Mouse (Mus musculus) heart, postnatal 10 days (tissue): ENCODE data around the gene Arhgap10. TPM values are rescaled to one million over a fixed set of nuclear protein-coding genes. Genes with fewer than 3 reads are reported as not detected.

Experiments
- DNase-seq, 2 experiments: peaks; one replicate each; pipeline ENCODE4 v3.0.0; 2021
- intact Hi-C: fragments of 180-260 bp; cut with DNase I; formaldehyde crosslinking; loops from one replicate; pipeline ENCODE4 v1.15.1; 2025
- total RNA-seq, 2 experiments: library from RNA; stranded (reverse); gene quantifications; 2 replicates each; pipeline ENCODE4 v1.2.3; 2021

Arhgap10 gene
- total RNA-seq, 2 experiments from 2014 or later, result 54.5 to 54.6 TPM

- intact Hi-C loops, result no loop called here
These were observed 28.5 kb downstream of the Arhgap10 start for GRCm38 (mm10) chr8:77489235-77489634.

DNA sequence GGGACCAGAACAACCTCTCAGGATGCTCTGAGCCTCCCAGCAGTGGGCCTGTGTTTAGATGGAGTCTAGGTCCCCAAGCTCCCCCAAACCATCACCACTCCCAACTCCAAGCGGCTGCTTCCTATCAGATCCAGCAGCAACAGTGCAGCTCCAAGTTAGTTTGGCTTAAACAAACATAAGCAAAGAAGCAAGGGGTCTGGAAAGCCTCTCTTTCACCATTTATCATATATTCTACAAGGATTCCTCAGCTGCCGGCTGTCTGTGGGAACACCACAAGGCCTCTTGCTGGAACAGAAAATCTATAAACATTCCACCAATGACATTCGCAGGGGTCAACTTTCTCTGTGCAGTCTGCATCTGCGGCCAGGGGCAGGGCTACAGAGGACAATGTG, 29.5 kb downstream of the Arhgap10 start:
- no peak for DNase-seq
- intact Hi-C loops, result no loop called here

More at GRCm38 (mm10) chr8:77489235-77489634, 28.5 kb downstream of the Arhgap10 start:
- DNase-seq, result no peak

DNA sequence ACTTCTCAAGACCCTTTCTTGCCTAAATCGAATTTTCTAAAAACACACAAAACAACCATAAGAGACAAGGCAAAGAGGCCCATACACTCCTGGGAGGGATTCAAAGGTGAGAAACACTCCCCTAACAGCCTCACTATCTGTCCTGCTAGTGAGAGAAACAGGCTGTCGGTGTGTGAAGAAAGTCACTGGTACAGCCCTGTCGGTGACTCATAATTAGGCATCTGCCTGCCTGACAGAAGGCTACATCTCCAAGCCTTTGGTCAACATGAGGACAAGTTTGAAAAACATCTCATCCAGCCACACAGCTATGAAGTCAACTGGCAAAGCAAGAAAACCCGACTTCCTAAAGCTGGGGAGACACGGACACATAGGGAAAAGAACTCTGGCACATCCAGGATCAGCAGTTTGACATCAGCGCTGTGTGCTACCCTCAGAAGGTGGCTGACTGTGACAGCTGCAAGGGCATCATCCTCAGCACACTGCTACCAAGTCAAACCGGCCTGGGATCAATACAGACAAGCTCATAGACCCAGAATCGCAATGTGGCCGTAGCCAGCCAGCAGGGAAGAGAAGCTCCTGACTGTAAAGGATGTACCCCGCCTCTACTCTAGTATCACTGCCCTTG, 30.1 kb downstream of the Arhgap10 start:
- DNase-seq, result peak; percentile 44 to 62
- intact Hi-C loops, result no loop called here

GRCm38 (mm10) chr8:77486749-77487148, 31.0 kb downstream of the Arhgap10 start:
- intact Hi-C loops, result no loop called here
- no peak for DNase-seq

DNA sequence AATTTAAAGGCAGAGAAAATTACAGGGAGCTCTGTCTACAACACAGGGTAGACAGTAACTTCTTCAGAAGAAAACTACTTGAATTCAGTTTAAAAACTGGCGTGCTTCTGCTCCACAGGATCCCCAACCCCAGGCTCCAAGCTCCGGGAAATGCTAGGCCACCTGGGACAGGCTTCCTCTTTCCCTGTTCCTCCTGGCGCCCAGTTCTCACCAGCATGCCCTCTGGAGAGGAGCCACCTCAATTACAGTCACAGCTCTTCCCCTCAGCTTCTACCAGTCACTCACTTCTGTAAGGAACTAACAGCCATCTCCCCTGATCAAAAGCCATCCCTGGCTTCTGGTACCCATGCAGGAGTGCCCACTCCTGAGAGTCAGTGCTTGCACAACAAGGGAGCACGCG, 32.9 kb downstream of the Arhgap10 start:
- DNase-seq, result peak in 1 of 2 experiments; percentile 53
- intact Hi-C loops, result loop anchor here (5.0 kb wide), 1 partner anchor 32 kb away; the partner anchor contains the start of gene Arhgap10

GRCm38 (mm10) chr8:77484266-77484665, 33.5 kb downstream of the Arhgap10 start:
- DNase-seq, result no peak
- intact Hi-C loops, result loop anchor here (5.0 kb wide), 1 partner anchor 33 kb away; the partner anchor contains the start of gene Arhgap10

GRCm38 (mm10) chr8:77483676-77484075, 34.1 kb downstream of the Arhgap10 start:
- intact Hi-C loops, result loop anchor here (5.0 kb wide), 1 partner anchor 34 kb away; the partner anchor contains the start of gene Arhgap10
- no peak for DNase-seq

DNA sequence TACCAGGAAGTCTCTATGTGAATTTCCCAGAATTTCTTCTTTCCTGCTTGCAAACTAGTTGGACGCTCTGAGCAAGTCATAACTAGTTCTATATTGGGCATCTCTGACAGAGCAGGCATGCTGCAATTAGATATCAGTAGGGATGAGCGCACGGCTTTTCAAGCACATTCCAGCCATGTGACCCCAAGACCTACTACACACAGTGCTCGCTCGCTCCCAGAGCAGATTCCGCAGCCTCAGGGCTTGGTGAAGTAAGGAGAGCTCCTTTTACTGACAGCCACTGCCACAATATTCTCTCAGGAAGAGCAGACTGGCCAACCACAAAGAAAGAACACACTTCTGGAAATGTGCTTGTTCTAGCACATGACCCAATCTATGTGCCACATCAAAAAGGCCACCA, 36.0 kb downstream of the Arhgap10 start:
- peak; percentile 43 to 62 for DNase-seq
- intact Hi-C loops, result loop anchor here (5.0 kb wide), 1 partner anchor 36 kb away; the partner anchor contains the start of gene Arhgap10

- intact Hi-C loops, result loop anchor here (5.0 kb wide), 1 partner anchor 37 kb away; the partner anchor contains the start of gene Arhgap10
- no peak for DNase-seq
These were observed 37.8 kb downstream of the Arhgap10 start for GRCm38 (mm10) chr8:77479995-77480394.

DNA sequence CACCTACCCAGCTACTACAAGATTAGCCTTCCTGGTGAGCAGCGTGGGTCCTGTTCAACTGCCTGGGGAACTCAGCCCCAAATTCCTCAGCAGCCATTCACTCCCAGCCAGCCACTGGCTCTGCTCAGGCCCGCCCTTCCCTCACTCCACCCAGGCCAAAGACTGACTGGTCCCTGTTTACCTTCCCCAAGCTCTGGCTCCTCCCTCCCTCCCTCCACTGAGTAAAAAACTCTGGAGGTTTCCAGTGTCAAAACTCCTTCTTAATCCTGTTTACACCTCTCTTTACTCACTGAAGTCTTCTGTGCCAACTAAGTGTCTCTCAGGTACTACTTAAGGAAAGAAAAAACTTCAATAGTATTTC, 38.9 kb downstream of the Arhgap10 start:
- DNase-seq, result no peak

DNA sequence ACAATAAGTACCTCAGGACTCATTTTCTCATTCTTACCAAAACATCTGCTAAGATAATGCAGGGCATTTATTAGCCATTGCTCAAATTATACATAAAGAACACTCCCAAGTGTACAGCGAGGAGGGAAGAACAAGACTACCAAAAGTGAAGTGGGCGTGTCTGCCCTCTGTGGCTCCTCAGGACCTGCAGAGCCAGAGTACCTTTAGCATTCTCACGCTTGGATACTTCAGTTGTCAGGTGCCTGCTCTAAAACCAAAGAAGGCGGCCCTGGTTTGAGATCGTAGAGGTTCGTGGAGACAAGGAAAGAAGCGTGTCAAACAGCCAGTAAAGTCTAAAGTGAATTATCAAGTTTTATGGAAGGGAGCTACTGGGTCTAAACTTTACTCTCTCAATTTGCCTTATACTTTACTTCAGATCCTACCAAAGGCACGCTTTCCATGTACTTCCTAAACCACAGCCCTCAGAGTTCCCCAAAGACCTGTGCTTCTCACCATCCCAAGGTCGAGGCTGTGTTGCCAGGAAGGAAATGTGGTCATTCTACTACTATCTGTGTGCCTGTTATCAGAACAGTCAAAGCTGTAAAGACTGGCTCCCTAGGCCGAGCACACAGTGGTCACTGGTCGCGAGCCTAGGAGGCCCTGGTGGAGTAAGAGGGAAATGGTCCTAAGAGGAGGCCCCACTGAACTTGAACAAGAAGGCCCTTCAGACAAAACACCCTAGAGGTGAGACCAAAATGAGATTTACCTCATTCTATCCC, 39.4 kb downstream of the Arhgap10 start:
- peak in 1 of 2 experiments; percentile 42 for DNase-seq
- intact Hi-C loops, result no loop called here

More for the DNA sequence above, 38.9 kb downstream of the Arhgap10 start:
- intact Hi-C loops, result no loop called here

- intact Hi-C loops, result no loop called here
These were observed 40.1 kb downstream of the Arhgap10 start for GRCm38 (mm10) chr8:77477684-77478083.

DNA sequence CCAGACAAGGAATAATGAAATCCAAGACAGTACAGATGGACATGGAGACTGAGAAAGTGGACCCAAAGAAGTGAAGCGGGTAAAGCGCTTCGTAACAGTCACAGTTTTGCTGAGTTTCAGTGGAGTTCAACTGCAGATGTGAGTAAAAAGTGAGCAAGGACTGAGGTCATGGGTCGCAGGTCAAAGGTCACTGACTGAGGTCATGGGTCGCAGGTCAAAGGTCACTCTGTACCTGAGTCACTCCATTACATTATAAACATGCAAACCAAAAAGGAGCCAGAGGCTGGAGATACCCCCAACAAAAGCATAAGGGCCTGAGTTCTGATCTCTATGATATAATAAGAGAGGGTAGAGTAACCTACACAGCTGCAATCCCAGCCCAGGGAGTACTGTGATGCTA, 43.1 kb downstream of the Arhgap10 start:
- no peak for DNase-seq
- intact Hi-C loops, result no loop called here

More at GRCm38 (mm10) chr8:77477684-77478083, 40.1 kb downstream of the Arhgap10 start:
- DNase-seq, result no peak

DNA sequence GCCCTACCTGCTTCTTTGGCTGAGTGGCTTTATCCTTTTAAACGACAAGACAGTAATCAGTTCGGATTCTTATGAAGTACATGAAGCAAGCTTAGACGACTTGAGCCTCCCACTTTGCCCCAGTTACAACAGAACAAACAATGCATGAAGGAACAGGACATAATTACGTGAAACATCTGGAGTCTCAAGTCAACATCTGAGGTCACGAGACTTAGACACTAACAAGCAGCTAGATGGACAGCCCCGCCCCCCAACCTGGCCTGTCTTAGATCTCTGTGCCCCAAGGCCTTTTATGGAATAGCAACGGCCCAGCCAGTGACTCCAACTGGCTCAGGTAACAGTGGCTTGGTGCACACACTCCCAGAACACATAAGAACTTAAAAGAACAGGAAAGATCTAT, 44.0 kb downstream of the Arhgap10 start:
- intact Hi-C loops, result no loop called here
- DNase-seq, result no peak

DNA sequence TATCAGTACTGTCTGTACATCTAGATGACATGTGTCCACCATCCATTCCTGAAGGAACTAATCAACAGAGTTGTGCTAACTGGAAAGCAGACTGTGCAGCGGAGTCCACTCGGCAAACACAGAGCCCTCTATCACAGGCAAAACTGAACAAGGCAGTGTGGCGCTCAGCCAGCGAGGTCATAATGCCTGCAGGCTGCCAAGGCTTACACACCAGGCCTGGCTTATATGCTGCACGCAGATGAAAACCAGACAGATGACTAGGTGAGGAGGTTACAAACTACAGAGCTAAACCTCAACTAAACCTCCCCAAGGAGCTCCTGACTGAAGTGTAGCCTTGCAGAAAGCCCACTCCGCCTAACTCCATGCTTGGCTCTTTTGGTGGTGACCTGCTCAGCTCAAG, 44.4 kb downstream of the Arhgap10 start:
- peak; percentile 89 to 90 for DNase-seq
- intact Hi-C loops, result no loop called here

- intact Hi-C loops, result no loop called here
- no peak for DNase-seq
These were observed 56.4 kb downstream of the Arhgap10 start for GRCm38 (mm10) chr8:77461392-77461791.

GRCm38 (mm10) chr8:77460363-77460762, 57.4 kb downstream of the Arhgap10 start:
- no peak for DNase-seq
- intact Hi-C loops, result no loop called here

GRCm38 (mm10) chr8:77459696-77460095, 58.1 kb downstream of the Arhgap10 start:
- no peak for DNase-seq
- intact Hi-C loops, result no loop called here

DNA sequence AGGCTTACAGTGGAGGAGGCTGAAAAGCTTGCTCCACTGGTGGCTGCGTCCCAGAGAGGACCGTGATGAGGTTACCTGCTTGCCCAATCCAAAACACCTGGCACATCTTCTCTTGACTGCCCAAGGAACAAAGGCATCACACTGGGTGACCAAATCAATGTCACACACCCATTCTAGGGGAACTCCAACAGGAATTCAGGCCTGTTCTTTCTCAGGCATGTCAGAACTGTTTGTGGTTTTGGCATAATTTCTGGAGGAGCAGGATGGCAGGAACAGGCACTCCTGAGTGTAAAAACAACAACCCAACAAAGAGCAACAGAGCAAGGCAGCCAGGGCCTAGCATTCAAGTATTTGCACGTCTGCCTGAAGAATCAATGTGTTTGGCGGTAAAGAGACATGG, 59.2 kb downstream of the Arhgap10 start:
- no peak for DNase-seq
- intact Hi-C loops, result no loop called here

DNA sequence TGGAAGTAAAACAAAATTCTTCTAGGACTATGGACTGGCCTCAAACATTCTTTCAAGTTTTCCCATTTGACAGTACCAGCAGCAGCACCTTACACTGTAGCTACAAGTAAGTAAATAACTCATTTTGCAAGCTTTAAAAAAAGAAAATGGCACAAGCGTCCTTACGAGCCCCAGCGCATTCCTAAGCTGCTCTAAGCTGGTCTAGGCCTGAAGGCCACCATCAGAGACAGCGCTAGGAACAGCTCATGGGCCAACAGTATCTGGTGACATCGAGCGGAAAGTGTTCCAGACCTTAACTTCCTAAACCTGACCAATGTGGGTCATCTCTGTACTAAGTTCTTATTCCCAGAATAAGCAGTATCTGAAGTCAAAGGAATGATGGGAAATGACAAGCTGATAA, 61.5 kb downstream of the Arhgap10 start:
- intact Hi-C loops, result no loop called here

DNA sequence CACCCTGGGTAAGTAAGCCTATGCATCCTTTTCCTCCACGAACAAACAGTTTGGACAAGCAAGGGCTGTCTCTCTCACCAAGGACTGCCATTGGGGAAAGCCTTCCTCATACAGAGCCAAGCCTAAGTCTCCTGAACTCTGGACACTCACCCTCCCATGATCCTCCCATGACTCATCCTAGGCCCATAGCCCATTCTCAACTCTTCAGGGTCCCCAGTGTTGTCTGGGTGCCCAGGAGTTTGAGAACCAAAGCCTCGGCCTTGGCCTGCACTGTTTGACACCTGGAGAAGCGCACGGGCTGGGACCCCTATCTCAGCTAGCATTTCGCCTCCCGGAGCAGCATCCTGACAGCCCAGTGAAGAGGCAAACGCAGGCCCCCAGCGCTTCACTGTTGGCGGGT, 63.9 kb downstream of the Arhgap10 start:
- no peak for DNase-seq
- intact Hi-C loops, result no loop called here

More for the DNA sequence above, 61.5 kb downstream of the Arhgap10 start:
- no peak for DNase-seq
